Mouse (Mus musculus) CH12.LX (cell line): Measurements from ENCODE around the gene Wnt10b. TPM values are rescaled to one million over a fixed set of nuclear protein-coding genes. Genes with fewer than 3 reads are reported as not detected.

Experiments
- DNase-seq: peaks from one replicate; pipeline ENCODE4 v3.0.0-alpha.2; 2013; ENCODE audit errors: extremely low read depth
- H3K27ac ChIP-seq: 2 replicates; pipeline ENCODE4 v1.5.1; 2012; ENCODE audit warnings: low read depth, mild to moderate bottlenecking, control low read depth, moderate library complexity; ENCODE audit not compliant: insufficient read depth
- H3K27me3 ChIP-seq: replicated peaks from 2 replicates; pipeline ENCODE3; 2012; ENCODE audit warnings: inconsistent platforms
- H3K36me3 ChIP-seq, 2 experiments: replicated peaks in 1 of 2; 2 replicates each; pipeline versions ENCODE3 to v1.6.1; 2012; ENCODE audit warnings: inconsistent platforms in 1 of 2, low read length in 1 of 2, mild to moderate bottlenecking in 1 of 2, mixed read lengths in 1 of 2, moderate library complexity in 1 of 2; ENCODE audit not compliant: control insufficient read depth in 1 of 2, insufficient read depth in 1 of 2
- H3K4me1 ChIP-seq, 2 experiments: 2 replicates each; pipeline ENCODE4 v1.6.1; 2012; ENCODE audit warnings: inconsistent platforms in 1 of 2, moderate library complexity in 1 of 2; ENCODE audit not compliant: insufficient read depth in 2 of 2, control insufficient read depth in 1 of 2
- H3K4me2 ChIP-seq: 2 replicates; pipeline ENCODE4 v1.6.1; 2012; ENCODE audit warnings: low read depth, mild to moderate bottlenecking, control low read depth; ENCODE audit not compliant: poor library complexity, insufficient read depth, severe bottlenecking
- H3K4me3 ChIP-seq, 3 experiments: fragments of 150-350 bp in 1 of 3; sonication (generic) in 1 of 3; replicated peaks in 1 of 3; 2 replicates each; pipeline versions ENCODE3 to v1.5.1; 2011 to 2012; ENCODE audit warnings: low read depth in 2 of 3, low read length in 2 of 3, mild to moderate bottlenecking in 2 of 3, moderate library complexity in 2 of 3, control low read depth in 1 of 3, improper control_type of control experiment in 1 of 3, inconsistent platforms in 1 of 3, mixed read lengths in 1 of 3; ENCODE audit not compliant: poor library complexity in 1 of 3
- H3K79me2 ChIP-seq: replicated peaks from 2 replicates; pipeline ENCODE4 v1.6.1; 2012; ENCODE audit warnings: mild to moderate bottlenecking, moderate library complexity; ENCODE audit not compliant: control insufficient read depth, poor library complexity, insufficient read depth, severe bottlenecking; ENCODE audit errors: extremely low read depth
- H3K9ac ChIP-seq: 2 replicates; pipeline ENCODE4 v1.6.1; 2012; ENCODE audit warnings: low read depth, mild to moderate bottlenecking, control low read depth, moderate library complexity; ENCODE audit not compliant: insufficient read depth
- H3K9me3 ChIP-seq: replicated peaks from 2 replicates; pipeline ENCODE3; 2012; ENCODE audit warnings: low read length, inconsistent platforms, mixed read lengths
- BHLHE40 ChIP-seq: IDR thresholded peaks from 2 replicates; pipeline ENCODE4 v1.6.1; 2011; ENCODE audit warnings: mild to moderate bottlenecking, low read depth, low read length, improper control_type of control experiment
- CHD2 ChIP-seq: IDR thresholded peaks from 2 replicates; pipeline ENCODE4 v1.6.1; 2011; ENCODE audit warnings: low read length, improper control_type of control experiment
- ETS1 ChIP-seq: conservative IDR thresholded peaks from 2 replicates; pipeline ENCODE4 v1.6.1; 2012; ENCODE audit warnings: low read depth, mild to moderate bottlenecking, inconsistent platforms, low read length, improper control_type of control experiment, moderate library complexity
- JUN ChIP-seq: IDR thresholded peaks from 2 replicates; pipeline ENCODE4 v1.6.1; 2011; ENCODE audit warnings: low read depth, mild to moderate bottlenecking, low read length, improper control_type of control experiment, moderate library complexity; ENCODE audit not compliant: insufficient read depth
- KAT2A ChIP-seq: IDR thresholded peaks from 2 replicates; pipeline ENCODE4 v1.6.1; 2012; ENCODE audit warnings: low read length, improper control_type of control experiment, inconsistent platforms; ENCODE audit not compliant: insufficient replicate concordance
- MAX ChIP-seq: IDR thresholded peaks from 2 replicates; pipeline ENCODE4 v1.6.1; 2011; ENCODE audit warnings: low read length, improper control_type of control experiment
- MXI1 ChIP-seq: IDR thresholded peaks from 2 replicates; pipeline ENCODE4 v1.6.1; 2011; ENCODE audit warnings: mild to moderate bottlenecking, low read depth, low read length, improper control_type of control experiment
- MYC ChIP-seq: IDR thresholded peaks from 2 replicates; pipeline ENCODE4 v1.6.1; 2011; ENCODE audit warnings: low read depth, mild to moderate bottlenecking, improper control_type of control experiment, low read length
- NRF1 ChIP-seq: IDR thresholded peaks from 2 replicates; pipeline ENCODE4 v1.6.1; 2014; ENCODE audit warnings: low read depth, mild to moderate bottlenecking, inconsistent platforms, low read length, improper control_type of control experiment, moderate library complexity
- POLR2AphosphoS2 ChIP-seq: IDR thresholded peaks from 2 replicates; pipeline ENCODE4 v1.6.1; 2011; ENCODE audit warnings: low read depth, low read length, improper control_type of control experiment
- RAD21 ChIP-seq: IDR thresholded peaks from 2 replicates; pipeline ENCODE4 v1.6.1; 2011; ENCODE audit warnings: low read depth, mild to moderate bottlenecking, low read length, improper control_type of control experiment, moderate library complexity
- SIN3A ChIP-seq: IDR thresholded peaks from 2 replicates; pipeline ENCODE4 v1.6.1; 2012; ENCODE audit warnings: low read length, improper control_type of control experiment, inconsistent platforms
- TBP ChIP-seq: conservative IDR thresholded peaks from 2 replicates; pipeline ENCODE4 v1.6.1; 2011; ENCODE audit warnings: low read depth, low read length, improper control_type of control experiment
- USF1 ChIP-seq: IDR thresholded peaks from 2 replicates; pipeline ENCODE4 v1.6.1; 2014; ENCODE audit warnings: low read depth, mild to moderate bottlenecking, inconsistent platforms, low read length, improper control_type of control experiment
- ZC3H11A ChIP-seq: IDR thresholded peaks from 2 replicates; pipeline ENCODE4 v1.6.1; 2012; ENCODE audit warnings: low read depth, mild to moderate bottlenecking, inconsistent platforms, low read length, improper control_type of control experiment
- ZKSCAN1 ChIP-seq: IDR thresholded peaks from 2 replicates; pipeline ENCODE4 v1.6.1; 2012; ENCODE audit warnings: low read depth, inconsistent platforms, low read length, improper control_type of control experiment, borderline replicate concordance
- dilution Hi-C: fragments of 300-500 bp; cut with MboI; formaldehyde crosslinking; loops from 2 replicates; pipeline ENCODE4 v1.14.3; 2020; ENCODE audit warnings: low sequenced_read_pairs; ENCODE audit not compliant: extremely low pct_unique_long_range_greater_than_20kb, extremely low pct_ligation_motif_present
- in situ Hi-C: fragments of 300-500 bp; cut with MboI; formaldehyde crosslinking; loops from 3 replicates; pipeline ENCODE4 v1.14.3; 2019; ENCODE audit warnings: low sequenced_read_pairs, low pct_ligation_motif_present, low pct_unique_long_range_greater_than_20kb, mixed read lengths
- polyA plus RNA-seq: library from polyadenylated mRNA; unstranded; fragments of >175 nt; gene quantifications from 2 replicates; pipeline ENCODE4 v1.2.1, GENCODE M21; 2012; ENCODE audit warnings: low read depth; ENCODE audit not compliant: insufficient read length
- total RNA-seq, 2 experiments: library from RNA; depleted of rRNA; stranded (reverse); fragments of 300-350 nt in 1 of 2; fragments of >200 nt in 1 of 2; gene quantifications; 2 replicates each; pipeline ENCODE4 v1.2.3; 2012 to 2014

The Wnt10b gene
- total and polyA plus RNA-seq, 3 experiments, result 25.4 to 64.4 (median 56.2) TPM

GRCm38 (mm10) chr15:98806071-98806808, 28.3 kb upstream of the Wnt10b start:
- Histone ChIP-seq H3K9me3 (peaks cover 16% of the 10 kb centered on the region), H3K36me3 (peaks cover 0 to 10% of the 10 kb centered on the region in 2 experiments), H3K27ac (no peak overlapping the region), H3K79me2 (no peaks in the 10 kb centered on the region), H3K4me1 (peaks cover 5 to 32% of the 10 kb centered on the region in 2 experiments; a peak in 2 of 4 replicates), H3K9ac (no peak overlapping the region), H3K4me2 (no peak overlapping the region), H3K4me3 (no peak overlapping the region), H3K27me3 (peaks cover 69% of the 10 kb centered on the region)
- DNase-seq, result no peak
- in situ Hi-C loops, result no loop called here
- dilution Hi-C loops, result no loop called here
- no peak for TF ChIP-seq MAX
- no peak for TF ChIP-seq ETS1
- no peak for TF ChIP-seq MXI1
- TF ChIP-seq MYC, result no peak
- no peak for TF ChIP-seq RAD21
- TF ChIP-seq ZC3H11A, result no peak
- TF ChIP-seq BHLHE40, result no peak
- no peak for TF ChIP-seq POLR2AphosphoS2
- no peak for TF ChIP-seq ZKSCAN1
- TF ChIP-seq USF1, result no peak

DNA sequence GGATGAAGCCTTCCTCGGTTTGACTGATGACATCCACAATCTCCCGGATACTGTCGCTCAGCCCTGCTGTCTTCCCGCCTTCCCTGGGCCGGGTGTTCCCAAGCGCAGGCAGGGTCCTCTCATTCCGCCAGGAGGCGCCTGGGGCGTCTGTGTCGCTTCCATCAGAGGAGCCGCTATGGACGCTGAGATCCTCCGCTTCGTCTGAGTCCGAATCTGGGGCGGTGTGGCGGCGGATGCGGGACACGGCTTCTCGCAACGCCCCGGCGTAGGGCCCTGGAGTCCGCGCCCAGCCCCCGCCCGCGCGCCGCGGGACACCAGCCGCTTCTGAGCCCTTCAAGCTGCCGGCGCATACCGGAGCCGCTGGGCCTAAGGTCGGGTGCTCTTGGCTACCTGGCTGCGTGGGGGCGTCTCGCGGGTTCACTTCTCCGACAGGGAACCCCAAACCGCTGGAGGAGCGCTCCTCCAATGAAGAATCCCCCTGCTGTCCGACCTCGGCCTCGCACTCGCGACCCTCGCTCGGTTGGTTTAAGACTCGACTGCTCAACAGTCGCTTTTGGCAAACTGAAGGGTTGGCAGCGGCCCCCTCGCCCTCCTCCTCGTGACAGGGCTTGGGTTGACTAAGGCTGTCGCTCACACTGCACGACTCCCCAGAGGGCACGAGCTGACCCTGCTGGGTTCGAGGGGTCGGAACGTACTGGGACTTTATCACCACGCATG, 27.5 kb upstream of the Wnt10b start:
- Histone ChIP-seq H3K4me2 (no peak overlapping the region), H3K4me1 (peaks cover 5 to 27% of the 10 kb centered on the region in 2 experiments; a peak in 2 of 4 replicates), H3K27me3 (peaks cover 77% of the 10 kb centered on the region), H3K9me3 (peaks cover 16% of the 10 kb centered on the region), H3K27ac (no peak overlapping the region), H3K4me3 (no peak overlapping the region)
- DNase-seq, result no peak
- dilution Hi-C loops, result no loop called here
- no peak for TF ChIP-seq KAT2A
- TF ChIP-seq POLR2AphosphoS2, result no peak
- no peak for TF ChIP-seq RAD21
- no peak for TF ChIP-seq BHLHE40
- TF ChIP-seq NRF1, result no peak
- TF ChIP-seq CHD2, result no peak
- no peak for TF ChIP-seq TBP
- no peak for TF ChIP-seq SIN3A
- no peak for TF ChIP-seq ETS1
- TF ChIP-seq JUN, result no peak
- TF ChIP-seq, all 38 proteins: peak for 0
- Histone ChIP-seq H3K36me3 (peaks cover 0 to 3% of the 10 kb centered on the region in 2 experiments), H3K9ac (no peak overlapping the region), H3K79me2 (no peaks in the 10 kb centered on the region)
- in situ Hi-C loops, result no loop called here
